Mouse (Mus musculus) brain, embryonic 14.5 days (tissue): ENCODE results near the gene Gpr155. TPM values are rescaled to one million over a fixed set of nuclear protein-coding genes. Genes with fewer than 3 reads are reported as not detected.

Experiments used
- DNase-seq: peaks from one replicate; pipeline ENCODE4 v3.0.0-alpha.2; 2011; ENCODE audit warnings: low read depth
- CTCF ChIP-seq: fragments of 200-500 bp; IDR thresholded peaks from 2 replicates; pipeline ENCODE4 v1.5.1; 2012; ENCODE audit warnings: inconsistent platforms, mild to moderate bottlenecking, moderate library complexity, borderline replicate concordance; ENCODE audit not compliant: insufficient read depth, insufficient read length; ENCODE audit errors: extremely low read depth
- POLR2A ChIP-seq: fragments of 200-500 bp; IDR thresholded peaks from 2 replicates; pipeline ENCODE4 v1.6.1; 2012; ENCODE audit warnings: mild to moderate bottlenecking, inconsistent platforms, borderline replicate concordance; ENCODE audit not compliant: poor library complexity, insufficient read depth, insufficient read length, severe bottlenecking; ENCODE audit errors: extremely low read depth
- polyA plus RNA-seq: library from polyadenylated mRNA; depleted of rRNA; stranded (reverse); fragments of >200 nt; gene quantifications from 2 replicates; pipeline ENCODE4 v1.2.3, GENCODE M21; 2012

The Gpr155 gene
- polyA plus RNA-seq, 1 experiment = 8.8 TPM

DNA sequence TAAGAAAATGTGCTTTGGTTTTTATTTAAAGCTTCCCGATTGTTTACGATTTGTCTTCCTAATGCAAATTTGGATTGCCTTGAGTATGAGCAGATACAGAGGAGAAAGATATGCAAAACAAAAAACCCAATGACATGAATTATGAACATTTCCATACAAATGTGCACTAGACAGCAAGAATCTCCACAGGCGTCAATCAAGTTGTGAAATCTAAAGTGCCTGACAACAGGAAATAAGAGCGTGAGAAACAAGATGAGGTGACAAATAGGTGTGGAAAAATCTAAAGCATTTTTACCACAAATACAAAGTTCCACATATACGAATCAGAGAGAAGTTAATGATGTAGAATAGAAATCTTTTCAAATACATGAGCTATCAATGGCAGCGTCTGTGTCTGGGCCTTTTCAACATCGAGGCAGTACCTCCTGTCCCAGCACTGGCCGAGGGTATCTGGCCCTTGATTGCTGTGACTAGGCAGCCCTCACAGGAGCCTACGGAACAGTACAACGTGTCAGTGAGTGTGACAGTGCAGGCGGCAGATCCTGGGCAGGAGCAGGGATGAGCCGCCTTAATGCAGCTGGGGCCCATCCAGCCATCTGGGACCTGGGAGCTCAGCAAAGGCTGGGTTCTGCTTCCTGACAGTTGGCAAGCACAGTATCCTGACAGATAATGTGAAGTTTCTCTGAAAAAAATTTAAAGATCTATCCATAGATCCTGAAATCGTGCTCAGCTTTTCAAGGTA, 39.9 kb downstream of the Gpr155 start:
- DNase-seq = peak; percentile 74
- no peak for TF ChIP-seq POLR2A

DNA sequence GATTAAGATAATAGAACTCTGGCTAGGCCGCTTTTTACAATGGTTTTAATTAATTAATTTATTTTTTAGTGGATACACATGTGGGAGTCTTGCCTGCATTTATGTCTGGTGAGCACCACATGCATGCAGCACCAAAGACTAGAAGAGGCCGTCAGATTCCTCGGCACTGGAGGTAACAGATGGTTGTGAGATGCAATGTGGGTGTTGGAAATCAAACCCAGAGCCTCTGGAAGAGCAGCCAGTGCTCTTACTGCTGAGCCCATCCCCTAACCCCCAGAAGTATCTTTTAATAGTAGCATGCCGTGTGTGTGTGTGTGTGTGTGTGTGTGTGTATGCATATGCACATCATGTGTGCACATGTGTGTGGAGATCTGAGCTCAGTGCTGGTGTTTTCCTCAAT, 41.2 kb downstream of the Gpr155 start:
- no peak for DNase-seq
- no peak for TF ChIP-seq POLR2A
- TF ChIP-seq CTCF = no peak

DNA sequence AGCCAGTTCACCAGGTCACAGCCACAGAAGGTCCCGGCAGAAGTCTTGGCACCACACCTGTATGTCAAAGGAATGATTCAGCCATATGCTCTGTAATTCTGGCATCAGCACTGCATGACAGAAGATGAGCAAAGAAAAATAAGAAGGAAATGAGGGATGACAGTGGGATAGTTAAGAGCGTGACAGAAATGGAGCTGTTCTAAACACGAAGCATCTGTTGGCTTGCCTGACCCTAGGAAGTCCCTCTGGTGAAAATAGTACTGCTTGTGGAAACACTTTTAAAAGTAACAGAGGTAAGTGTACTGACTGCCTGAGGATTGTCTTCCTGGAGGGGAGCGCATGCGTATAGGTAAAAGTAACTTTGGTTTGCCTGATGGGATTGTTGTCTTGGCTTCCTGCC, 42.7 kb downstream of the Gpr155 start:
- TF ChIP-seq POLR2A (no peak), CTCF (no peak)
- DNase-seq = no peak

DNA sequence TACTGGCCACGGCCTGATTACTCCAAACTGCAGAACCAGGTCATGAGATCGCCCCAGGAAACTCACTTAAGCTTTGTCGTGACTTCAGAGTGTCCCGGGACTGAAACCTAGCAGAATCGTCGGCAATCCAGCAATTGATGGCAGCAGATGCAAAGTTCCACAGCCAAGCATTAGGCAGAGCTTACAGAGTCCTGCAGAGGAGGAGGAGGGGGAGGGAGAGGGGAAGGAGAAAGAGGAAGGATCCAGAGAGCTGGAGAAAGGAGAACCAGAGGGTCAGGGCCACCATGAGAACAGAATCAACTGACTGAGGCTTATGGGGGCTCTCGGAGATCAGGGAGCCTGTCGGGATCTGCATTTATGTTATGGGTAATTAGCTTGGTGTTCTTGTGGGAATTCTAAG, 48.0 kb downstream of the Gpr155 start:
- TF ChIP-seq POLR2A (no peak), CTCF (no peak)
- DNase-seq = no peak

DNA sequence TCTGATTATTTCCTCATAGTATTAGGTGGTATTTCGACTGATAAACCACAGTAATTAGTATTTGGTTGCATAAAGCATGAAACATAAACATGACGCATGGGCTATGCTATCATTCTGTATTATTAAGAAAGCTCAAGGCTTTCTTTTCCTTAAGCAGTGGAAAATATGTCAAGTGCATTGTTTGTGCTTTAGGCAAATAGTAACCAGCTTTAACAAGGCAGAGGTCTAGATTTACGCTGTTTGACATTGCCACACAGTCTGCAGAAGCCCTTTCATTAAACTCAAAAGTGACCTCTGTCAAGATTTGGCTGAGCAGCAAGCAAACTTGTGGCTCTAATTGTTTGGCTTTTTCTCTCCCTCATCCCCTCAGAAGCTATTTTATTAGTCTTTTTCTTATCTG, 50.4 kb downstream of the Gpr155 start:
- DNase-seq = no peak
- no peak for TF ChIP-seq POLR2A
- no peak for TF ChIP-seq CTCF

DNA sequence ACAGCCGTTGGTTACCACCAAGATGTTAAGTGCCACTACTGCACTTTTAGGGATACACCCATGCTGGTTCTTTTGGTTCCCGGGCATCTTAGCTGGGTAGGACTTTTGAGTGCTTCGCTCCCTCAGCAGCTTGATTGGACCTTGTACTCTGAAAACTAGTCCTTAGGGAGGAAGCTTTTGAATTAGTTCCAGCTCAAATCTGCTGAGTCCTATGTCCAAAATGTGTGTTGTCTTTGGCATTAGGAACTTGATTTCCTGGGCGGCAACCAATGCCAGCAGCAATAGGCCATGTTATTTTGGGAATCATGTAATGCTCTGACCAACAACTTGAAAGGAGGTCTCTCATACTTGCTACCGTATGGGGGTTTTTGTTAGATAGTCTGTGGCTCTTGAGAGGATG, 60.5 kb downstream of the Gpr155 start:
- no peak for DNase-seq
- TF ChIP-seq POLR2A (no peak), CTCF (no peak)

DNA sequence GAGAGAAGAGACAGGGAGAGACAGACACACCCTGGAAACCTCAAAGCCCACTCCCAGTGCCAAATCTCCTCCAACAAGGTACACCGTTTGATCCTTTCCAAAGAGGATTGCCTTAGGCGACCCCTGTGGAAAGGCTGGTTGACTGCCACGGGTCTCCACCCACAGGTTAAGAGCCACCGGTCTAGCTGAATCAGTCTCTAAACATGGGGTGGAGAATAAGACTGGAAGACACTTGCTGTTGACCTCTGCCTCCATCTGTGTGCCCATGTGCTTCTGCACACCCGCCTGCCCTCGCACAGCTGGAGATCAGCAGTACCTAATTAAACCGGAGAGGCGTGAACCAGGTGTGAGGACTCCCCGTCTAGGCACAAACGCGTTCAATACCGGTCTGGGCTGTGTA, 63.4 kb downstream of the Gpr155 start:
- TF ChIP-seq POLR2A = no peak
- TF ChIP-seq CTCF = no peak

DNA sequence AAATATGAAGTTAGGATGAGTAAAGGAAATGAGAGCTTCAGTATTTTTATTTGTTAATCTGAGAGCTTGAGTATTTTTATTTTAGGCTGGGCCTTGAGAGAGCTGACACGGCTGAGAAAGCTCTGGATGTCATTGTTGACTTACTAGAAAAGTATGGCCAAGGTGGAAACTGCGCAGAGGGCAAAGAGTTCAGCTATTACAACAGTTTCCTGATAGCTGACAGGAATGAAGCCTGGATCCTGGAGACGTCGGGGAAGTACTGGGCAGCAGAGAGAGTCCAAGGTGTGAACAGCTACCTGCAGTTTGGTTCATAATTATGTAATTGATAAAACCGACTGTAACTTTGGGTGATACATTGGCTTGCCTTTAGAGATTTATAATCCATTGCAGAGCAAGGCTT, 67.2 kb downstream of the Gpr155 start:
- TF ChIP-seq CTCF = no peak
- no peak for TF ChIP-seq POLR2A

More for the DNA sequence above, 63.4 kb downstream of the Gpr155 start:
- DNase-seq = no peak

DNA sequence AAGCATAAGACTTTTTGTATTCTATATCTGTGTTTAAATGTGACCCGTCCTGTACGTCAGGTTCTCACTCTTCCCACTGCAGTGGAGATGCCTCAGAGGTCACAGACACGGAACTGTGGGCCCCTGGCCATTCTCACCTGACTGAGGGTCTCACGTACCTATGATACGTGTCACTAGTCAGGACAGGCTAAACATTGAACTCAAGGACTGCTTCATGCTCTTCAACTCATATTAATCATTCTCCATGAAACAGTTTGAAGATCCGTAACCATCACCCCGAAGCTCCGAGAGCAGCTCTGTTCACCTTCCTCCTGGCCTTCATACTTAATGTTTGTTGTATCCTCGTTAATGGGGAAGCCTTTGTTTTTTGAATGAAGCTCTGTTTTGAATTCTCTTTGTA, 68.9 kb downstream of the Gpr155 start:
- no peak for DNase-seq
- no peak for TF ChIP-seq POLR2A
- TF ChIP-seq CTCF = no peak

More for the DNA sequence above, 67.2 kb downstream of the Gpr155 start:
- DNase-seq = no peak

DNA sequence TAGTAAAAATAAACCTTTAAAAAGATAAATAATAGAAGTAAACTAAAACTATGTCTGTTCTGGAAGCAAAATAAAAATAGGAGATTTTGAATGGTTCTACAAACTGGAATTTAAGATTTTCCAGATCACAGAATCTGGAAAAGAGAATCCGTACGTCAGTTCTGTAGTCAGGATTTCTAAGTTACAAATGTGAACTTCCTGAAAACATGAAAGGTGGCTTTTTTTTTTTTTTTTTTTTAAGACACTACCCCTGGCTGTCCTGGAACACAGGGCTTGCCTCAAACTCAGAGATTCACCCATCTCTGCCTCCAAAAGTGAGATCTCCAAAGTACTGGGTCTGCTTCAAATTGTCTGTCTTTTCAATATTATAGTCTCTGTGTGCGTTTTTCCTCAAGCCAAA, 72.1 kb downstream of the Gpr155 start:
- TF ChIP-seq CTCF (no peak), POLR2A (no peak)
- no peak for DNase-seq

DNA sequence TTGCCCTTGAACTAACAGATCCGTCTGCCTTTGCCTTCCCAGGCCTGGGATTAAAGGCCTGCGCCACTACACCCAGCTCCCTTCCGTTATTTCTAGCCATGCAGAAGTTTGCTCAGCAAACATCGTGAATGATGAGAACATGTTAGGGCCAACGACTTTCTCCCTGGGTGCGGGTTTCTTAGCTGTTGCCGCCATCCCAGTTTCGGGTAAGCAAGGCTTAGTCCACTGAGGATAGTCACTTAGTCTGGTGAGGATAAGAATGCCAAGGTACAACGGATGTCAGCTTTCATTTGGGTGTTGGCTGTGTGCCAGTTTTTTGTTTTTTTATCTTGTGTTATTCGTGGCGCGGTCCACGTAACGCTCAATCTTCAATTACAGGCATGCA, 73.3 kb downstream of the Gpr155 start:
- TF ChIP-seq POLR2A (no peak), CTCF (no peak)
- peak; percentile 53 for DNase-seq
